Mouse (Mus musculus) spleen, adult 12 weeks (tissue): ENCODE measurements around the gene Mcm2.

Experiments
- DNase-seq: peaks from one replicate; pipeline ENCODE4 v3.0.0; 2022; ENCODE audit warnings: low spot score

Mcm2 gene

DNA sequence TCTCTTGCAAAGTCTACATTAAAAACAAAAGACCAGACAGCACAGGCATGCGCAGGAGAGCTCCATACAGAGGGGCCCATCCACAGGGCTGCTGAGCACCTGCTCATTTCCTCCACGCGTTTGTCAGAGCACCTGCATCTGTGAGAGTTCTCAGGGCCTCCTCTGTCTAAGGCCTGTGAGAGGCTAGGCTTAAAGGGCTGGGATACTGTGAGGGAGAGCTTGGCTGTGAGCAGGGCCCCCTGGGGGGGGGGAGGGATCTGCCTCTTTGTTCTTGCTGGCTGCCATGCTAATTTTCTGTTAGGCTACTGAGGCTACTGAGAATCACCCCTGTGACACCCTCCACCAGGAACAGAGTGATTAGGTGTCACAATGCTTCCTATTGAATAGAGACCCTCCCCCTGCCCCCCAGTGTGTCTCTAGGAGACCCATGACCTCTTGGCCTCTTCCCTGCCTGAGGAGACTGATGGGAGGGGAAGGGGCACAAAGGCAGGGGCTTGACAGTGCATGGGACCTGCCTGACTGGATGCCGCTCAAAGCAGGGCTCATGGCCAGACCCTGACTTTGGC, 27.1 kb upstream of the Mcm2 start:
- no peak for DNase-seq

DNA sequence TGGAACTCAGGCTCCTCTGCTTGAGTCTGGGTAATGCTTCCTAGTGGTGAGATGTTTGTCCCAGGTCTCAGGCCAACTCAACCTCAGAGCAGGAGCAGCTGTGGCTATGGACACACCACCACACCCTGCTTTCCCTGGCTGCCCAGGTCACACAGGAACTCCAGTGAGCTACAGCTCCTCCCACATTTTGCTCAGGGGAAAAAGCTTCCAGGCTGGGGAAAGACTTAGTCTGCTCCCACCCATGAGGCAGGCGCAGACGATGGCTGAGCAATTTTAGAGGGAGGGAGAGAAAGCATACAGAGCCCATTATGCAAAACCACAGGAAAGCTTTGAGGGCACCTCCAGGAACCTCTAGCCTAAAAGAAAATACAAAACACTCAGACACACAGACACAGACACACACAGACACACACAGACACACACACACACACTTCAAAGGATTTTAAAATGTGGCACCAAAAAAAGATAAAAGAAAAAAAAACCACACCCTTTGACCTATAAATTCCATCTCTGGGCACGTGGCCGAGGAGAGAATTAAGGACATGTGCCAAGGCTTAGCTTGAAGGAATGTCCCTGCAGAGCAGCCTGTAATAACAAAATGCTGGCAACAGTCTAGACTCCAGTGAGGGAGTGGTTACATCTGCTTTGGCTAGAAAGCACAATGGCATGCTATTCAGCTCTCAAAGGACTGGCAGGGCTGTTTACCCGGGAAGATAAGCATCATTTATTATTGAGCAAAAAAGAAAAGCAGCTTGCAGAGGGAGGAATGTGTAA, 26.1 kb upstream of the Mcm2 start:
- DNase-seq = no peak

DNA sequence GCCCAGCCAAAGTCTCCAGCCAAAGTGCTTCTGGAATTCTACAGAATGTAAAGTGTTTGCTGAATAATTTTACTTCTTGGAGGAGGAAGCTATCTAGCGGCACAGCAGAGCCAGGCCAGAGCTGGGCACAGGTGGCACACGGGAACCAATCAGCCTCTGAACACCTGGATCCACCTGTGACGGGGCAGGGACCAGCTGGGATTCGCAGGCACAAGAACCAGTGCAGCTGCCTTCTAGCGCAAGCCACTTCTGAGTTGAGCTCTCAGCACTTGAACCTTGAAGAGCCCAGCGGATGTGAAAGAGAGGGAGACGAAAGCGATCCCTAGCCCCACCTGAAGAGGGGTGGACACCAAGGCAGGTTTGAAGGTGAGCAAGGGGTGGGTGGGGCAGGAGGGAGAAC, 20.2 kb upstream of the Mcm2 start:
- DNase-seq = no peak

DNA sequence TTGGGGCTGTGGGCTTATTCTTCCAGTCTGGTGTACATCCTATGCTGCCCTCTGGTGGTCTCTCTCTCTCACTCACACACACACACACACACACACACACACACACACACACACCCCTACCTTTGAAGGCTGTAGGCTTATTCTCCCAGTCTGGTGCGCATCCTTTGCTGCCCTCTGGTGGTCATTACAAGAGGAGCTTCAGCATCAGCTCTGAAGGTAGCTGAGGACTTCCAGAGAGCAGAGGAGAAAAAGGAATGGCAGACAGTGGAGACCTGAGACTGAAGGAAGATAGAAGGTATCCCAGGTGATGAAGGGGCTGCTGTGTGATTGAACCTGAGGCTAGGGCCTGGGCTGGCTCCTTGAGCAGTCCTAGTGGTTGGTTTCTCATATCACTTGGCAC, 17.6 kb upstream of the Mcm2 start:
- peak; percentile 47 for DNase-seq

DNA sequence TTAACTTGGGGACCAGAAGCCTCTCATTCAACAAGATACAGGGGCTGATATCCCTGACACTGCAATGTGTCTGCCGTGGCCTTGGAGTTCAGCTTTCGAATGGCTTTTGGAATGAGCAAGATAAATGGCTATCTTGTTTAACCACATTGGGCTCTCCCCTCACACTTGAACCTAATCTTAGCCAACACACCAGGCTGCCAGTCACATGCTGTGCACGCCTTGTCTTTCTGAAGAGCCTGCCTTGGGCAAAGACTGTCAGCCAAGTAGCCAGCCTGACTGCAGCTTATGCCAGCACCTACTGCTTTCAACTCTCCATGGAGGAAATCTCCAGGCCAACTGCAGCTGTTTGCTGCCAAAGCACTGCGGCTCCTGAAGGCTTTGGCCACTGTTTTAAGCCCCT, 16.9 kb upstream of the Mcm2 start:
- DNase-seq = peak; percentile 64

DNA sequence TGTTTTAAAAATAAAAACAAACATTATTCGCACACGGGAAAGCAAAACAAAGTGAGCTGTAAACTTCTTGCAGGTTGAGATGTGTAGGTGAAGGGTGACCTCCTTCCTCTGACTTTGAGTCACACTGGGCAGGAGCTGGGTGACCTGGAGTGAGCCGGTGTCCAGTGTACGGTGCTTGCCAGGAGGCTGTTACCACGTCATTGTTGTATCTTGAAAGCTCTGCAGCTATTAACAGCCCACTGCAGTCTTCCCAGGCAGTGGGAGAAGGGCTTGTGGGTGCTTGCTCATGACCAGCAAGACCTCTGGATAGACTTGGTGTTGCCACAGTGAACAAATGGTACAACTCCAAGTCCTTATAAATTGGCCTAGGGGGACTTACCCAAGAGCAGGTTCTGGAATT, 16.2 kb upstream of the Mcm2 start:
- DNase-seq = no peak

DNA sequence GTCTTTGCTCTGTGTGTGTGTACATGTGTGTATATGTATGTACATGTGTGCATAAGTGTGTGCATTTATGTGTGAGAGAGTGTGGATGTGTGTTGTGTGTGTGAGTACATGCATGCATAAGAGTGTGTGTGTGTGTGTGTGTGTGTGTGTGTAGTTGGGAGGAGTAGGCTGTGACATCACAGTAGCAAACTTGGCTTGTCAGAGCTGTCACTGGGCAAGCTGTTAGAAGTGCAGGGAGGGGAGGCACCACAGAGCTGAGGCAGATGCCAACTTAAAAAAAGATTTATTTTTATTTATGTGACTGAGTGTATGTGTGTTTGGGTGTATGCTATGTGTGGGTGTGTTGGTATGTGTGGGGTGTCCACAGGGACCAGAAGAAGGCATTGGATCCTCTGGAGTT, 14.9 kb upstream of the Mcm2 start:
- no peak for DNase-seq

DNA sequence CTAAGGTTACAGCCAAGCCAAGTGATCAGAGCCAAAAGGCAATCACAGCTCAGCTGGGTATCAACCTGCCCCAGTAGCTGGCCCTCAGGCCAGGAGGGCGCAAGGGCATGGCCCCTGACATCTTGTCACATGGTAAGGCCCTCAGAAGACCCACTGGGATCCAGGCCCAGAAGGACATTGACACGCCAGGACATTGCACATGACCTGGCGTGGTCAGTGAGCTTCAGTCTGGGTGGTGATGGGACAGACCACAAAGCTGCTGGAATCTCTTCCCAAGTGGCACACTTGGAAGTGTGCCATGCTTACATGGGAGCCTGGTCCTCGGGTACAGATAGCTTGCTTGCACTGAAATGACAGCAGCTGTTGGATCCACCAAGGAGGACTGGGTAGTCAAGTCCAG, 14.4 kb upstream of the Mcm2 start:
- DNase-seq = no peak

DNA sequence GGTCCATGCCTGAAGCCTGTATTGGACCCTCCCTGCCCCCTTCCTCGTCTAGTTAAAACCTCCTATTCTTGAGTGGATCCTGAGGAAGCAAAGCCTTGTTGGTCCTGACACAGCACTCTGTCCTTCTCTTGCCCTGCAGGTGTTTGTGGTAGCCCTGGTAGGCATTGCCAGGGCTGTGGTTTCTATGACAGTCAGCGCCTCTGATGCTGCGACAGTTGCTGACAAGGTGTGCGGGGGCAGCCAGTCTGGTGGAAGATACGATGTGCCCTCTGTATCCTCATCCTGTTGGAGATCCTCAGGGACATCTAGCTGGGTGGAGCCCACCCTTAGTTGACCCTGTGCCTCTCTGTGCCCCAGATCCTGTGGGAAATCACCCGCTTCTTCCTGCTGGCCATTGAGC, 10.6 kb upstream of the Mcm2 start:
- DNase-seq = no peak

DNA sequence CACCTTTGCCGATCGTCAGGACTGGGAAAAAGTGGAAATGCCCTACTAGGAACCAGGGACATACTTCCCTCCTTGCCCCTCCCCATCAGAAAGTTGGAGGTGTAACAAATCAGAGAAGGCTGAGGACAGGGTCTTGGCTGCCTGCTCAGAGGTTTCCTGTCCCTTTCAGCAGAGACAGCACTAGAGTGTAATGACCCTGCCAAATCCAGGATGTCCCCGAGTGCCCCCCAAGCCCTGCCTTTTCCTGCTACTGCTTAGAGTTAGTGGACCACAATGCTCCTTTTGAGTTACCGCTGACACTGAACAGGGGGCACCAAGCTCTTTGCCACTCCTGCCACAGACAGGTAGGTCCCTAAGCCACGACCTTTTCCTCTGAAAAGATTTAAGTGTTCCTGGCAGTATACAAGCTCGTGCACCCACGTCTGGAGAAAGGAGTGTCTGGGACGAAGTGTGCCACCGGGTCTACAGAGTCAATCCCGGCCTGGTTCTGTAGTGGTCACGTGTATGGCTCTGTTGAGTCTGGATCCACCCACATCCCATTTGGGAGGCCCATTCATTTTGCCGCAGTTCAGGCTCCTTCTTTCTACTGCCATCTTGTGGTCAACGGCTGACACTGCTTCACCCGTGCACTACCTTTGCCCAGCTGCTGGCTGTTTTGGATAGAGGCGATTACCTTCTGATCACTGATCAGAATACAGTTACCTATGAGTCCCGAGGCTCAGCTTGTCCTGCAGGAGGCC, 8.0 kb upstream of the Mcm2 start:
- peak; percentile 69 for DNase-seq

DNA sequence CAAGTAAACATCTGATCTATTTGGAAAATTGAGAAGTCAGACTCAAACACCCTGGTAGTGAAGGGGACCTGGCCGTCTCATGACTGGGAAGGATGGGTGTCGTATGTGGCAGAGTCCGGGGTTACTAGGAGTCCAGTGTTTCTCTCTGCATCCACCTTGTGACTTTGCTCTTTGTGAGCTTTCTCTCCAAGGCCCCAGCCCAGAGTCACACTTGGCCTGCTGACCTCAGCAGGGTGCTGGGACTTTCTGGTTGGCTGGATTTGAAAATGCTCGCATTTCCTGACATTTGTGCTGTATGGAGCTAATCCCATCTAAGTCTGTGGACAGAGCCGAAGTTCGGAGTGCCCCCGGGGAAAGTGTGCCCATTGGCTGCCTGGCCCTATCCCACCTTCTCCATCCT, 6.5 kb upstream of the Mcm2 start:
- DNase-seq = no peak

DNA sequence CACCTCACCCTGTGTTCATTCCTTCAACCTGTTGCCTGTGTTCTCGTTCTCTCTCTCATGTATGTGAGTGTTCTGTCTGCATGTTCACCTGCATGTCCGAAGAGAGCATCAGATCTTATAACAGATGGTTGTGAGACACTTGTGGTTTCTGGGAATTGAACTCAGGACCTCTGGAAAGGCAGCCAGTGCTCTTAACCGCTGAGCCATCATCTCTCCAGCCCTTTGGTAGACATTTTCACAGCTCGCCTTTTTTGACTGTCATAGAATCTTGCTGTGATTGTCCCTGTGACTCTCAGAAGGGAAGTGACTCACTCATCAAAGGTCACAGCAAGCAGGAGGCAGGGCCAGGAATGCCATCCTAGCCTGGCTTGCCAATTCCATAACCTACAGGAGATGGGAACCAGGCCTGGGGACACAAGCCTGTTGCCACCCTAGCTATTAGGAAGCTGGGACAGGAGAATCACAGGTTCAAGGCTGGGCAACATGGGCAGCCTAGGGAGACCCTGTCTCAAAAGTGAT, 5.9 kb upstream of the Mcm2 start:
- DNase-seq = no peak

DNA sequence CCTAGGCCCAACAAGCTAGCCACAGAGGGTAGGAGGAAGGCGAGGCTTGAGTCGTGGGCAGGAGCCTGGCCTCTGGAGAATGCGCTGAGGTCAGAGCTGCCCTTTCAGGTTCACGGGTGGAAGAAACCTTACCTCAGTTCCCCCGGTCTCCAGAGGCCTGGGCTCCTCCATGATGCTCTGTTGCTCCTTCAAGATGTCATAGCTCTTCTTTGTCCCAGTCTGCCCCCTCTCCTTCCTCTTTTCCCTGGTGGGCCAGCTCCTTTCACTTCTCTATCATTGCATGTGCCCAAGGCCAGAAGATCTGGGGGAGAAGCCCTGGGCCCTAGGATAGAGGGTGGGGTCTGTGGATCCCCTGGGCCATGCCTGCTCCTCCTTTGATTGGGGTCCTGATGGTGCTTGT, 5.1 kb upstream of the Mcm2 start:
- no peak for DNase-seq

DNA sequence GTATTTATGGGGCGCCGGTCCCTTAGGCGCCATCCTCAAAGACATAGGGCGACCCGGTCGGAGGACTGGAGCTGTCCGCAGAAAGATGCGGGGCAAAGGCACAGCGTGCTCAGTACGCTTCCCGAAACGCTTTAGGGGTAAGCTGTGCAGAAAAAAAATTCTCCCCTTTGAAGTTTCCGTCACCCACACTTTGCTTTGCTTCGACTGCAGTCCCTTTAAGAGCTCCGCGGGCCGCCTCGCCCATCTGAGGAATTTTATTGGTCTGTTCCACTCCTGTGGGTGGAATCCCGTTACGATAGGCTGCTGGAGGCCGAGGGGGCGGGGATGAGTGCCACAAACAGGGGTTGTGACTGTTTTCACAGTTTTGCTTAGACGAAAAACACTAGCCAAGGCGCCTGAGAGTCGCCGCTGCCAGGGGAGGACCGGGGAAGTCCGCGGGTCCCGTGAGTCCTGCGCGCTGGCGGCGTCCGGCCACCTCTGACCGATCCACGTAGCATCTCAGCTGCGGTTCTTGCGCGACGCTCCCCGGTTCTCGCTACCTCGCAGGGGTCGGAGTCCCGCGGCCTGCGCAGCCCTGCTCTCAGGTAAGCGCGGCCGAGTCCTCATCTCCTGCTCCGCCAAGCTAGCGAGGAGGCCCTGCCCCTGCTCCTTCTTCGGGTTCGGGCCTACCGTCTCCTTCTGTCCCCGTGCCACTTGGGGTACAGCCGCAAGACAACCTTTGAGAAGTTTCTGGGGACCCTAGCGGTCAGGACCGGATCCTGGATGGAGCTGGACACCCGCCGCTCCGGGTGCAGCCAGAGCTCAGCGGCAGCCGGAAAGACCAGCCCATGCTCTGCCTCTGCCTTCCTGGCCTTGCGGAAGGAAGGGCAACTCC, 3.6 kb upstream of the Mcm2 start, which contains the start of gene Tpra1:
Tpra1 (plus strand) TSS at position 305 of the 874 bp plus-strand sequence.
- DNase-seq = peak; percentile 87

DNA sequence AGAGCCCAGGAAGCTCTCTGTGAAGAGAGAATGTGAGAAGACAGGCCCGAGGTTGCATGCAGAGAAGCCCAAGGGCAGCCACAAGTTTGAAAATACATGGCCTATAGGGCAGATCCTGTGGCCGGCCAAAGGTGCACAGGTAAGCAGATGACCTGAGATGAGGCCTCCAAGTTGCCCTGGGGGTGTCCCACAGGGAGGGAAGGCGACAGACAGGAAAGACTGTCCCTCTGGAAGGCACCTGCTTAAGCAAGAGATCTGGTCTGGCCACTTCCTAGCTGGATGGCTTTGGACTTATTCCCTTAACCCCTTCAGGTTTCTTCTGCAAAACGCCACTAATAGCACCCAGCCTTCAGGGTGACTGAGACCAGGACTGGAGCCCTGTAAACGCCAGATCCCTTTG, 2.9 kb upstream of the Mcm2 start:
- no peak for DNase-seq

DNA sequence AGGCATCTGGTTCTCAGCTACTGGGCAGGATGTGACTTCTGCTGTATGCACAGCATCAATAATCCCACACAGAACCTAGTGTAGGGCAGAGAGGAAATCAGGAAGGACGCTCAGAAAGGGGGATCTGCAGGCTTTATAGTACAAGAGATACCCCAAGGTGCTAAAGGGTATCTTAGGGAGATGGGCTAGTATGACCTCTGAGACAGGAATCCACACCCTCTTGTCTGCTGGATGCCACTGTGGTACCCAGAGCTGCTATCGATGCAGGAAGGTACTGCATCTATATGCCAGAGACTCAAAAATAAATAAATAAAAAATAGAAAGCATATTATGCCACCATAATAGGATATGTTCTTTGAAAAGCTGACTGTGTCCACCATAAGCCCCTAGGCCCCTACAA, 1.0 kb upstream of the Mcm2 start:
- no peak for DNase-seq

DNA sequence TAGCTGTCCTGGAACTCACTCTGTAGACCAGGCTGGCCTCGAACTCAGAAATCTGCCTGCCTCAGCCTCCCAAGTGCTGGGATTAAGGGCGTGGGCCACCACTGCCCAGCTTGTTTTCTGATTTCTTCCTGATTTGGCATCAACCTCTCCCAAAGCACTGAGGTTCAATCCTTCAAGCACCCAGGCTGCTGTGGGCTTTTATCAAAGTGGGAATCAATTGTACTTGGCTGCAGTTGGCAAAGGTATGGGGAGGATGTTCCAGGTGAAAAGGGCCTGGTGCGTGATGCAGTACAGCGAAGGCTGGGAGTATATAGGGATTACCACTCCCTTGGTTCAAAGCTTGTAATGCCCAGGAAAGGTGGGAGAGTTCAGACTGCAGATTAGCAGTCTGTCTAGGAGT, 506 bp upstream of the Mcm2 start:
- no peak for DNase-seq

DNA sequence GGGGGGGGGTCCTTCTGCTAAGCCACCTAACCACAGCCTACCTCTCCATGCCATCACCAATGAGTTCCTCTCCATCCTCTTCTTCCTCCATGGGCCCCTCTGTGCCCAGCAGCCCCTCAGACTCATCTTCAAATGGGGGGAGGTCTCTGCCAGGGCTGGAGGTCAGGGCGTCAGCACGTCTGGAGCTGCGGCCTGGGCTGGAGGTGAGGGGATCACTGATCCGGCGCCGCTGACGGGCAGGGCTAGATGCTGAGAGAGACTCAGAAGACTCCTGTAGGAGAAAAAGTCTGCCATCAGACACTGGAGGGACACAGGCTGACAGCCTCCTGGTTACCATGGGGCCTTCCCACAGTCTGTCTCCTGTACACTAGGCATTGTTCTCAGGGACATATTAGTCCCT, 1.3 kb downstream of the Mcm2 start:
- no peak for DNase-seq

DNA sequence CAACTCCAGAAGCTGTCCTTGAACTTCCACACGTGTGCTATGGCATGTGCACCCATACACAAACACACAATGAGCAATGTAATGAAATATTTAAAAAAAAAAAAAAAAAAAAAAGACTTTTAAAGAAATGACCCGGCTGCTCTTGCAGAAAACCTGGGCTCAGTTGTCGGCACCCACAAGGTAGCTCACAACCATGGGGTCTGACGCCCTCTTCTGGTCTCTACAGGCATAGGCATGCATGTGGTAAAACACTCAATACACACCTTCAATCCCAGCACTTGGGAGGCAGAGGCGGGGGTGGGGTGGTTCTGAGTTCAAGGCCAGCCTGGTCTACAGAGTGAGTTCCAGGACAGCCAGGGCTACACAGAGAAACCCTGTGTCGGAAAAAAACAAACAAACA, 2.6 kb downstream of the Mcm2 start:
- no peak for DNase-seq

DNA sequence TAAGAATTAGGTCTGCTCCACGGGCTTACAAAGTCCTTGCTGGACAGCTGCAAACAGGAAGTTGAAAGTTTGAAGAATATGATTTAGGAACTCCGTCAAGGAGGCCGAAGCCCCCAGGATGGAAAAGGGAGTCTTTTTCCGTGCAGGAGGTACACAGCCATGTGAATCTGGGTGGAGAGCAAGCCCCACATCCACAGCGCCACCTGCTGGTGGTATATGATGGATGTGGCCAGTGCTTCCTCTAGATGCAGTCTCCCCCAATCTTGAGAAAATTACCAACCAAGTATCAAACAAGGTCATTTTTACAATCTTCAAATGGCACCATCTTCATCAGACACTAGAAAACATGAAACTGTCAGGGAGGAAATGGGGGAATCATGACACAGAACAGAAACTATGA, 5.0 kb downstream of the Mcm2 start:
- peak; percentile 54 for DNase-seq

DNA sequence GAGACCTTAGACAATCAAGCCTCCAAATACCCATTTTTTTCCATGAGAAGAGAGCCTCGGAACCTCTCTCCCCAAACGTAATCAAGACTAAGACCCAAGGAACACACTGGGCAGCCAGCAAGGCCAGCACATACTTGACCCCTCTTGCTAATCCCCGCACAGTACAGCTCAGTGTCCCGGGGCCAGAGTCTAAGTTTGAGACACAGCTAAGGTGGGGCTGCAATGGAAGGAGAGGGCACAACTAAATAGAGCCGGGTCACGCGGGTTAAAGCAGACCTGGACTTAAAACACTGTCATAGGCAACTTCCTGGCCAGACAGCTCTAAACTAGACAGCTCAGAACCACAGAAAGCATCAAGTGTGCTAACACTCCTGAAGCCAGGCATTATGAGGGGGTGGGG, 7.7 kb downstream of the Mcm2 start:
- DNase-seq = no peak

DNA sequence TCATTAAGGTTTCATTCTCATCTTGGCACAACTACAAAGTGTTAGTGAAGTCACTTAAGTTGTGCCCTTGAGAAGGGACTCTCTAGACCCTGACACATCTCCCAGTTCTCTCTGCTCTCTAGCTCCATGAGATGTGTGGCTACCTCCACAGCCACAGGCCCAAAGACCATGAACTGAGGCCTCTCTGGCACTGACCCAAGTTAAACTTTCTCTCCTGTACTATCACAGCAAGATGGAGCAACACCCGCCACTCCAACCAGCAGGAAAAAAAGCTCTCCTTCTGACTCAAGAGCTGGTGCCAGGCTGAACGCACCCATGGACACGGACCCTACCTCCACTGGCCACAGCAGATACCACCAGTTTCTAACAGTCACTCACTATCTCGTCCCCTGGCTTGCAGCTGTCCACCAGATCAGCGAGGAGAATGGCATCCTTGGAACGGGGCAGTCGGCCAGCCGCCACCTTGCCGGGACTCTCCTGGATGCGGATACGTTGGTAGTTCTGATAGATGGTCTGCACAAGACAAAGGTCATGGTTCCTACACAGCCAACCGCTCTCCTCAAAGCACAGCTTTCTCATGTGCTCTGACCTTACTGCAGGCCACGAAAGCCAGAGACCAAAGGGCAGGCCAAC, 9.1 kb downstream of the Mcm2 start:
- no peak for DNase-seq
